Mouse (Mus musculus): ENCODE measurements around the gene Zswim4. TPM values are rescaled to one million over a fixed set of nuclear protein-coding genes. Genes with fewer than 3 reads are reported as not detected.

Zswim4 gene
- polyA plus RNA-seq, 1 experiment from 2014 or later = 11.0 TPM

- Histone ChIP-seq H3K36me3 (ENCODE audit: insufficient read depth, low read length) (no peaks in the 10 kb centered on the region), H3K9me3 (replicated peaks; ENCODE audit: low read length) (no peaks in the 10 kb centered on the region), H3K9ac (ENCODE audit: low read depth, low read length) (0 out of 2 replicates have a peak overlapping the region, but pooled peaks have one; percentile 80), H3K27me3 (ENCODE audit: insufficient read depth, low read length) (no peaks in the 10 kb centered on the region), H3K27ac (peak overlapping the region; percentile 96), H3K4me2 (ENCODE audit: low read length) (peak overlapping the region; percentile 87; the same call in 1 of the 2 replicates), H3K4me3 (replicated peaks; ENCODE audit: low read depth, low read length) (no peak overlapping the region), H3K4me1 (replicated peaks; ENCODE audit: insufficient read depth, low read length) (peaks cover 46% of the 10 kb centered on the region)
- ATAC-seq (replicated peaks; ENCODE audit: low FRiP score, low read depth) = no peak
- WGBS = 44% methylated on average over 11 of the region's 11 CpGs
- no peak for TF ChIP-seq CTCF (IDR thresholded peaks at IDR 0.05; ENCODE audit: low read depth)
- DNase-seq (ENCODE audit: low spot score) = no peak
Measured at GRCm38 (mm10) chr8:84199348-84200125, 37.3 kb downstream of the Zswim4 start.

DNA sequence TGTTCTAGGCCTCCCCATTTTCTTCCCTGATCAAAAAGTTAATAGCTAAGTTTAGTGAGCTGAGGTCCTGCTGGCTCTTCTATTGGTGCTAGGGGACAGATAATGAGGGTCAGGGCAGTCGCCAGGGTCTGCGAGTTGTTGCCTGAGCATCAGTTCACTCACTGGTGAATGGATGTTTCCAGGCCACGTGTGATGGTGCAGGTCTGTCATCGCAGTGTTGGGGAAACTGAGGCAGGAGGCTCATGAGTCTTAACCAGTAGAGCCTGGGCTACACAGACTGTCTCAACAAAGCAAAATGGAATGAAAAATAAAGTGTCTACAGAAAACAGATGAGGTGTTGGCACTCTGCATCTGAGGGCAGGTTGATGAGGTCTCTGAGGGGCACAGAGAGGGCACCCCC, 38.0 kb downstream of the Zswim4 start:
- TF ChIP-seq CTCF (IDR thresholded peaks at IDR 0.05; ENCODE audit: low read depth) = no peak
- Histone ChIP-seq H3K4me3 (replicated peaks; ENCODE audit: low read depth, low read length) (no peak overlapping the region), H3K27ac (peak overlapping the region; percentile 94), H3K4me1 (replicated peaks; ENCODE audit: insufficient read depth, low read length) (peaks cover 46% of the 10 kb centered on the region), H3K4me2 (ENCODE audit: low read length) (0 out of 2 replicates have a peak overlapping the region, but pooled peaks have one; percentile 61), H3K9ac (ENCODE audit: low read depth, low read length) (no peak overlapping the region), H3K9me3 (replicated peaks; ENCODE audit: low read length) (no peaks in the 10 kb centered on the region), H3K36me3 (ENCODE audit: insufficient read depth, low read length) (no peaks in the 10 kb centered on the region), H3K27me3 (ENCODE audit: insufficient read depth, low read length) (no peaks in the 10 kb centered on the region)
- DNase-seq (ENCODE audit: low spot score) = no peak
- ATAC-seq (replicated peaks; ENCODE audit: low FRiP score, low read depth) = no peak
- 32% methylated on average over 4 of the region's 4 CpGs for WGBS

GRCm38 (mm10) chr8:84197922-84198774, 38.7 kb downstream of the Zswim4 start:
- peak overlapping the region; percentile 61 for H3K4me2 ChIP-seq (ENCODE audit: low read length)
- peaks cover 45% of the 10 kb centered on the region for H3K4me1 ChIP-seq (replicated peaks; ENCODE audit: insufficient read depth, low read length)
- DNase-seq (ENCODE audit: low spot score) (peak; percentile 97), ATAC-seq (replicated peaks; ENCODE audit: low FRiP score, low read depth) (peak; percentile 85)
- 2% methylated on average over 30 of the region's 30 CpGs for WGBS
- no peaks in the 10 kb centered on the region for H3K9me3 ChIP-seq (replicated peaks; ENCODE audit: low read length)
- peak overlapping the region; percentile 45 for H3K4me3 ChIP-seq (replicated peaks; ENCODE audit: low read depth, low read length)
- H3K9ac ChIP-seq (ENCODE audit: low read depth, low read length) = peak overlapping the region; percentile 55
- no peak; the same call in 1 of the 2 replicates for TF ChIP-seq CTCF (IDR thresholded peaks at IDR 0.05; ENCODE audit: low read depth)
- H3K27me3 ChIP-seq (ENCODE audit: insufficient read depth, low read length) = no peaks in the 10 kb centered on the region
- H3K27ac ChIP-seq = peak overlapping the region; percentile 94
- H3K36me3 ChIP-seq (ENCODE audit: insufficient read depth, low read length) = no peaks in the 10 kb centered on the region

DNA sequence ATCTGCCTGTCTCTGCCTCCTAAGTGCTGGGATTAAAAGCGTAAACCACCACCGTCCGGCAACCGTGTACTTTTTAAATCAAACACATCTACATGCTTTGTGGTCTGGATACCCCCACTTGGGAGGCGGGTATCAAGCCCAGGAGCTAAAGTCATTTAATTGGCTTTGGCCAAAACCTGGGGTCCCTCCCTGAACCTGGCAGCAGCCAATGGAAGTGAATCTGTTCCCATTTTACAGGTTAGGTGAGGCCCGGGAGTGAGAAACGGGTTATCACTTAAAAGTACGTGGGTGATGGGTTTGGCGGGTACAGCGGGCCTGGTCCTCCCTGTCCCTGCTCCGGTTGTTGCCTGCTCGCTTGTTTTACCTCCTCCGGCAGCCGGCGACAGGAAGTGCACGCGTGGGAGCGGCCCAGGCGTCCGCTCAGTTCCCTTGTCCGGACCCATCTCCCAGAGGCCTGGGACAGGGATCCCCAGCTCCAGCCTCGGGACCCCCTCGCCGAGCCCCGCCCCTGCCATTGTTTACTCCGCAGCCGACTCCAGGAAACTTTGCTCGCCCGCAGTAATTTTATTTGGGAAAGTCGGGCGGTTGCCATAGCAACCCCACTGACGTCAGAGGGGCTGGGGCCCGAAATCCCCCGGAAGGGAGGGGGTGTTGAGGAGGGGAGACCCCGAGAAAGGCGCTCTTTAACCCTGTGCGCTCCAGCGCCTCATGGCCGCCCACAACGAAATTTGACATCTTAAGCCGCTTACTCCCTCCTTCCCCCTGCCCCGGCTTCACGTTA, 39.5 kb downstream of the Zswim4 start:
- H3K4me2 ChIP-seq (ENCODE audit: low read length) = peak overlapping the region; percentile 61
- peak overlapping the region; percentile 55 for H3K9ac ChIP-seq (ENCODE audit: low read depth, low read length)
- no peak for TF ChIP-seq CTCF (IDR thresholded peaks at IDR 0.05; ENCODE audit: low read depth)
- H3K4me3 ChIP-seq (replicated peaks; ENCODE audit: low read depth, low read length) = peak overlapping the region; percentile 45
- H3K9me3 ChIP-seq (replicated peaks; ENCODE audit: low read length) = no peaks in the 10 kb centered on the region
- H3K4me1 ChIP-seq (replicated peaks; ENCODE audit: insufficient read depth, low read length) = peaks cover 46% of the 10 kb centered on the region
- H3K27me3 ChIP-seq (ENCODE audit: insufficient read depth, low read length) = no peaks in the 10 kb centered on the region
- H3K36me3 ChIP-seq (ENCODE audit: insufficient read depth, low read length) = no peaks in the 10 kb centered on the region
- H3K27ac ChIP-seq = peak overlapping the region; percentile 94
- 5% methylated on average over 43 of the region's 43 CpGs for WGBS
- DNase-seq (ENCODE audit: low spot score) (peak; percentile 98), ATAC-seq (replicated peaks; ENCODE audit: low FRiP score, low read depth) (peak; percentile 14)

DNA sequence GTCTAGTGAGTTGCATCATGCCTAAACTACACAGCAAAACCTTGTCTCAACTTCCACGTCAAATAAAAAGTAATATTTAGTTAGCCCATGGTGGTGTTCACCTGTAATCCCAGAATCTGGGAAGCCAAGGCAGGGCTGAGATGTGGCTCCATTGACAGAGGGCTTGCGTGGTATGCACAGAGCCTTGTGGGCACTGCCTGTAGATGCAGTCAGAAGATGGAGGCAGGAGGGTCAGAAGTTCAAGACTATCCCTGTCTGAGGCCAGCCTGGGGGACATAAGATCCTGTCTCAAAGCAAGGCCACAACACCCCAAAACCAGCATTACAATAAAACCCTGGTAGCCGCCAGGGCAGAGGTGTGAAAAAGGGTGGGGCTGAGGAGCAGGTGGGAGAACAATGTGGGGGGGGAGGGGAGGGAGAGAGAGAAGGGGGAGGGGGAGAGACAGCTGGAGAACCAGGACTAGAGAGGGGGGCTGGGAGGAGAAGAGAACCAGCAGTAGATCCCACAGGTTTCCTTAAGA, 42.6 kb downstream of the Zswim4 start:
- Histone ChIP-seq H3K9me3 (replicated peaks; ENCODE audit: low read length) (no peaks in the 10 kb centered on the region), H3K4me1 (replicated peaks; ENCODE audit: insufficient read depth, low read length) (peaks cover 30% of the 10 kb centered on the region), H3K9ac (ENCODE audit: low read depth, low read length) (no peak overlapping the region), H3K4me3 (replicated peaks; ENCODE audit: low read depth, low read length) (no peak overlapping the region), H3K4me2 (ENCODE audit: low read length) (no peak overlapping the region), H3K36me3 (ENCODE audit: insufficient read depth, low read length) (no peaks in the 10 kb centered on the region), H3K27me3 (ENCODE audit: insufficient read depth, low read length) (no peaks in the 10 kb centered on the region), H3K27ac (no peak overlapping the region)
- no peak for TF ChIP-seq CTCF (IDR thresholded peaks at IDR 0.05; ENCODE audit: low read depth)
- WGBS = 82% methylated on average over 3 of the region's 3 CpGs
- ATAC-seq (replicated peaks; ENCODE audit: low FRiP score, low read depth) (no peak), DNase-seq (ENCODE audit: low spot score) (no peak)
